Mouse (Mus musculus) hindbrain, embryonic 16.5 days (tissue): Measurements from ENCODE around the gene Pbx1. TPM values are rescaled to one million over a fixed set of nuclear protein-coding genes. Genes with fewer than 3 reads are reported as not detected.

Experiments used
- ATAC-seq: fragments of 200-750 bp; cut with Nextera tagmentation; 2 replicates; pipeline ENCODE4 v1.8.0; 2017; ENCODE audit warnings: moderate TSS enrichment, moderate library complexity
- H3K27ac ChIP-seq: fragments of 300-500 bp; sonication (generic); 2 replicates; pipeline ENCODE4 v1.5.1; 2014; ENCODE audit warnings: low read depth, mild to moderate bottlenecking, control low read depth, low read length, moderate library complexity
- H3K27me3 ChIP-seq: fragments of 300-500 bp; sonication (generic); replicated peaks from 2 replicates; pipeline ENCODE4 v1.6.1; 2014; ENCODE audit warnings: low read length; ENCODE audit not compliant: control insufficient read depth, insufficient read depth
- H3K36me3 ChIP-seq: fragments of 300-500 bp; sonication (generic); 2 replicates; pipeline ENCODE4 v1.6.1; 2014; ENCODE audit warnings: mild to moderate bottlenecking, low read length, moderate library complexity, mixed read lengths; ENCODE audit not compliant: control insufficient read depth, insufficient read depth
- H3K4me1 ChIP-seq: fragments of 300-500 bp; sonication (generic); 2 replicates; pipeline ENCODE4 v1.6.1; 2014; ENCODE audit warnings: low read depth, low read length; ENCODE audit not compliant: control insufficient read depth, insufficient read depth
- H3K4me2 ChIP-seq: fragments of 300-500 bp; sonication (generic); 2 replicates; pipeline ENCODE4 v1.6.1; 2014; ENCODE audit warnings: mild to moderate bottlenecking, low read length, control low read depth, moderate library complexity
- H3K4me3 ChIP-seq: fragments of 300-500 bp; sonication (generic); 2 replicates; pipeline ENCODE4 v1.5.1; 2014; ENCODE audit warnings: mild to moderate bottlenecking, low read length, control low read depth, moderate library complexity
- H3K9ac ChIP-seq: fragments of 300-500 bp; sonication (generic); 2 replicates; pipeline ENCODE4 v1.6.1; 2014; ENCODE audit warnings: low read depth, mild to moderate bottlenecking, control low read depth, low read length, moderate library complexity
- H3K9me3 ChIP-seq: fragments of 300-500 bp; sonication (generic); 2 replicates; pipeline ENCODE4 v1.6.1; 2014; ENCODE audit warnings: mild to moderate bottlenecking, low read length, moderate library complexity; ENCODE audit not compliant: control insufficient read depth
- WGBS: fragments of 180-500 bp; shearing (Covaris S2); extraction: QIAGEN DNeasy Blood & Tissue Kit; methylation state at CpG from one replicate; pipeline ENCODE4 v1.1.7; 2014; 5-methylcytosine and 5-hydroxymethylcytosine counted together
- polyA plus RNA-seq: library from polyadenylated mRNA; unstranded; fragments of >200 nt; fragmentation: Nextera tagmentation; extraction: Ambion mirVana; gene quantifications from 2 replicates; pipeline ENCODE4 v1.2.1, GENCODE M21; 2015

Pbx1 gene
- polyA plus RNA-seq, 1 experiment from 2014 or later = 36.0 TPM

DNA sequence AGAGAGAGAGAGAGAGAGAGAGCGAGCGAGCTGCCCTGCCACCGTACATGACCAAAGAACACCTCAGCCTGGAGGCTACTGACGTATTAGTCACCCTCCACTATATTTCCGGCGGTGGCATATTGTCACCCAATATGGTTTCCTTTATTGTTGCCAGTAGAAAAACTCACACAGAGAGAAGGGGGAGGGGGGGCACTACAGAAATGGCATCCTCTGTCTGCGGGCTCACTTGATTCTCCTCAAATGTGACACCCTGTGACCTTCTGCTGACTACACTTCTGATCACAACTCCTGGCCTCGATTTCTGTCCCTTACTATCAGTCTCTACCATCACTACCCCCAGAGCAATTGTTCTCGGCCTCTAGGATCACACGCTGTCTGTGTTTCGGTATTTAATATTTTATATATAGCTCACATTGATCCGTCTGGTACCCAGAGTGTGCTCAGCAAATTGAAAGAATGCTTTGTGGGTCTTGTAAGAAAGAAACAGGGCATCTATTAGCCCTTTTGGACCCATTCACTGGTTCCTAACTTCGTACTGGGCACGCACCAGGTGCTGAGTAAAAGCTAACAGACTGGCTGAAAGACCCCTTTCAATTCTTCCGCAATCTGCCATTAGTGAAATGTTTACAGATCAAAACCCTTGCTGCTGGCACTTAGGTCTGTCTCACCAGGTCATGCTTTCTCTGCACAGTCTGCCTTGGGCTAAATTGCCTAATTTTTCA, 148.1 kb downstream of the Pbx1 start:
- no peaks in the 10 kb centered on the region for H3K36me3 ChIP-seq
- no peak overlapping the region for H3K4me3 ChIP-seq
- H3K27ac ChIP-seq = peak overlapping the region; percentile 56; the same call in 1 of the 2 replicates
- peak overlapping the region; percentile 17; the same call in 1 of the 2 replicates for H3K9ac ChIP-seq
- no peak for ATAC-seq
- H3K4me1 ChIP-seq = peaks cover 34% of the 10 kb centered on the region
- H3K9me3 ChIP-seq = no peaks in the 10 kb centered on the region
- no peaks in the 10 kb centered on the region for H3K27me3 ChIP-seq
- no peak overlapping the region for H3K4me2 ChIP-seq
- WGBS = 40% methylated on average over 15 of the region's 15 CpGs

DNA sequence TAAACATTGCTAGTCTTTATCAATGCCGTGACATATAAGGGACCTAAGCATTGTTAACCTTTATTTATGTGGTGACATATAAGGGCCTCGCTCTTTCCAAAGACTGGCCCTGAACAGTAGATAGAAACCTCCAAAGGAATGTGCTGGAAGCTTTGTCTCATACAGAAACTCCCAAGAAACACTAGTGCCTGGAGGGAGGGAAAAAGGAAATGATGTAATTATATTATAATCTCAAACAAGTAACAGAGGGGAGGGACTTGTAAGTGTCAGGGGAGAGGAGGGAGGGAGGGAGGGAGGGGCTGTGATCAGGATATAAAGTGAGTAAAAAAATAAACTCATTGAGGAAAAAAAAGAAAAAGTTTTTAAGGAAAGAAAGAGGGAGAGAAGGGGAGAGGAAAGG, 148.6 kb downstream of the Pbx1 start:
- WGBS = 76% methylated on average over 2 of the region's 2 CpGs
- Histone ChIP-seq H3K9me3 (no peaks in the 10 kb centered on the region), H3K27me3 (no peaks in the 10 kb centered on the region), H3K27ac (no peak overlapping the region), H3K4me2 (no peak overlapping the region), H3K9ac (no peak overlapping the region), H3K4me1 (peaks cover 29% of the 10 kb centered on the region), H3K36me3 (no peaks in the 10 kb centered on the region), H3K4me3 (no peak overlapping the region)
- no peak for ATAC-seq

DNA sequence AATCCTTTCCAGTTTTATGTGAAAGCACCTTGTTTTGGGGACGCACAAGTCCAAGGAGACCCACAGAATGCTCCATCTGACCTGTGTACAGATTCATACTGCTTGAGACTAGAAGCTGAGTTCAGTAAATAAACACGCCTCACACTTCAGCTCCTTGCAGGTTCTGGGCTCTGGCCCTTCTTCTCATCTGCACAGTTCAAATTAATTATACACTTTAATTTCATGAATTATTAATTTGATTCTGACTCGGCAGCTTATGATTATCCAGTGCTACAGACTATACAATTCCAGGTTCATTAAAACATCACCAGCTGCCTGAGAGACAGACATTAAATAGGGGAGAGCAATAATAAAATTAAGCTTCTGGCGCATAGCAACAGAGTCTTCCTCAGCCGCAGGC, 156.4 kb downstream of the Pbx1 start:
- Histone ChIP-seq H3K27ac (no peak overlapping the region), H3K27me3 (no peaks in the 10 kb centered on the region), H3K4me1 (peaks cover 11% of the 10 kb centered on the region), H3K9me3 (no peaks in the 10 kb centered on the region), H3K4me3 (no peak overlapping the region), H3K36me3 (no peaks in the 10 kb centered on the region), H3K4me2 (no peak overlapping the region), H3K9ac (no peak overlapping the region)
- ATAC-seq = peak; percentile 52; the same call in 1 of the 2 replicates
- 25% methylated on average over 5 of the region's 5 CpGs for WGBS

- no peak overlapping the region for H3K4me3 ChIP-seq
- H3K4me1 ChIP-seq = peaks cover 14% of the 10 kb centered on the region
- no peak for ATAC-seq
- no peaks in the 10 kb centered on the region for H3K27me3 ChIP-seq
- no peak overlapping the region for H3K4me2 ChIP-seq
- no peaks in the 10 kb centered on the region for H3K9me3 ChIP-seq
- 93% methylated on average over 4 of the region's 4 CpGs for WGBS
- no peaks in the 10 kb centered on the region for H3K36me3 ChIP-seq
- H3K9ac ChIP-seq = no peak overlapping the region
- H3K27ac ChIP-seq = no peak overlapping the region
These were observed 157.8 kb downstream of the Pbx1 start for GRCm38 (mm10) chr1:168274296-168274695.

- no peaks in the 10 kb centered on the region for H3K9me3 ChIP-seq
- no peak overlapping the region for H3K4me2 ChIP-seq
- WGBS = 57% methylated on average over 2 of the region's 2 CpGs
- no peak for ATAC-seq
- peaks cover 22% of the 10 kb centered on the region for H3K4me1 ChIP-seq
- H3K36me3 ChIP-seq = no peaks in the 10 kb centered on the region
- H3K4me3 ChIP-seq = no peak overlapping the region
- no peak overlapping the region for H3K27ac ChIP-seq
- no peak overlapping the region for H3K9ac ChIP-seq
- H3K27me3 ChIP-seq = no peaks in the 10 kb centered on the region
These were observed 160.0 kb downstream of the Pbx1 start for GRCm38 (mm10) chr1:168272091-168272490.

GRCm38 (mm10) chr1:168271207-168271606, 160.9 kb downstream of the Pbx1 start:
- Histone ChIP-seq H3K27ac (no peak overlapping the region), H3K4me3 (no peak overlapping the region), H3K36me3 (no peaks in the 10 kb centered on the region), H3K4me2 (no peak overlapping the region), H3K9ac (no peak overlapping the region), H3K4me1 (peaks cover 18% of the 10 kb centered on the region), H3K27me3 (no peaks in the 10 kb centered on the region), H3K9me3 (no peaks in the 10 kb centered on the region)
- no peak for ATAC-seq
- WGBS = 90% methylated on average over 4 of the region's 4 CpGs

DNA sequence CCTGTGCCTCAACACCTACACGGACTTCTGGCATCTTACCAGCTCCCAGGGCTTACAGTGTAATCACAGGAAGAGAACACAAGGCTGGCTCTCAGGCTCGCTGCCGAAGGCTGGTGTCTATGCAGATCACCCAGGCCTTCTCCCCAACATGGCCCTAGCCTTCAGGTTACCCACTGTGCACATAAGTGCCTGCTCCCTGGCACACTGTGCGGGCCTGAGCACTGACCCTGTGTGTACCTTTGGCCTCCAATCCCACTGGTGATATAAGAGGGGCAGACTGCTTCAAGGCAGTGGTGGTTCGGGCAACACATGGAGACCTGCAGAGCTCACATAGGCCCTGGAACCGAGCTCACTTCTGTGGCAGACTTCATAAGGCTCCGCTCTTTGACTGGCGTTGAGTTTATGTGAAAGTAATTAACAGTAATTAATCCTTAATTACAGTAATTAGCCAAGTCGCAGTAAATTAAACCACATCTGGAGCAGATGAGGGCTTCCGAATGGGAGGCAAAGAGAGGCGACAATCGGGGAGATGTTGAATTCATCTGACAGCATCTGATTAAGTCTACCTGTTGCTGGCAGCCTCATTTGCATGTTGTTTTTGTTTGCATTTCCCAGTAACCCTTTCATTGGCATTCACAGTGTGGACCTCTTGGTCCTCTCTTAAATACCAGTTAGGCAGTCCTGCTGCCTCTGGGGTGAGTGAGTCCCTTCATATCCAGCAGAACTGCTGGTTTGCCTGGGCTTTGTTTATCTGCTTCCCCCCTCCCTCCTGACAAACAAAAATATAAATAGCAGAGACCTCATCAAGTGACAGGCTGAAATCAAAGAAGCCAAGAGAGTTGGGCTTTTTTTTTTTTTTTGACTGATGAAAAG, 163.1 kb downstream of the Pbx1 start:
- peak; percentile 49 for ATAC-seq
- H3K27me3 ChIP-seq = no peaks in the 10 kb centered on the region
- 51% methylated on average over 12 of the region's 12 CpGs for WGBS
- H3K4me2 ChIP-seq = no peak overlapping the region
- H3K9me3 ChIP-seq = no peaks in the 10 kb centered on the region
- no peaks in the 10 kb centered on the region for H3K36me3 ChIP-seq
- H3K9ac ChIP-seq = no peak overlapping the region
- no peak overlapping the region for H3K27ac ChIP-seq
- H3K4me3 ChIP-seq = no peak overlapping the region
- H3K4me1 ChIP-seq = peaks cover 20% of the 10 kb centered on the region

- H3K27ac ChIP-seq = no peak overlapping the region
- no peak overlapping the region for H3K9ac ChIP-seq
- no peaks in the 10 kb centered on the region for H3K27me3 ChIP-seq
- no peak for ATAC-seq
- no peak overlapping the region for H3K4me2 ChIP-seq
- no peaks in the 10 kb centered on the region for H3K36me3 ChIP-seq
- peaks cover 20% of the 10 kb centered on the region for H3K4me1 ChIP-seq
- H3K4me3 ChIP-seq = no peak overlapping the region
- H3K9me3 ChIP-seq = no peaks in the 10 kb centered on the region
- WGBS = 92% methylated on average over 4 of the region's 4 CpGs
These were observed 163.8 kb downstream of the Pbx1 start for GRCm38 (mm10) chr1:168268224-168268623.
